Mouse (Mus musculus): ENCODE data around the gene Pym1.
A peak's percentile ranks its signal among the peaks of the same experiment; 100 is the strongest.
"Not testable (repeated sequence)": the region's sequence is repeated elsewhere in the genome, so short reads cannot be mapped to it uniquely, and the experiment has no call there.

Gene Pym1

DNA sequence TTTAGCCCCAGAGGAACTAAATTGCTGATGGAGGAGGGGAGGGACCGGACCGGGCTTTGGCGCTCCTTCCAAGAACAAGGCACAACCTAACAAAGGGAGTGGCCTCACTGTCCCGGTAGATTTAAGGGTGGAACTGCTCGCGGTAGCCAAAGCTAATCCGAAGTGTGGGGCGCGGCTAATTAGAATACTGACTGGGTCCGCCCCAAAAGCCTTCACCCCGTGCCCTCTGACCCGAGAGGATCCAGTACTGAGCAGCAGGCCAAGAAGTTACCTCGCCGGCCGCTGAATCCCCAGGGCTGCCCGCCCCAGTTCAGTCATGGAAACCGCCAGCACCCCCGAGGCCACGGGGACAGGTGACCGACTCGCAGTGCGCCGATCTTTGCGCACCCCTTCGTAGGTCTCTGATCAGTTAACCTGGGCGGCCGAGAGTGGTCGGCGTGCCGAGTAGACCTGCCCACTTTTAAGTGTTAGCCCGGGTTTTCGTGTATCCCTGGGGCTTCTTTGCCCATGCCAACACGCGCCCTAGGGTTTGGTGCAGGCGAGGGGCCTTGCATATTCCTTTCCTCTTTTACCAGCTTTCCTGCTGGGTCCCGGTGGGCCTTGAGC is at the start of gene Pym1:
Gene Pym1, plus strand, starts transcription at position 244 of the 606 bp plus-strand sequence.
- DNase-seq (ENCODE audit: low read depth), result peak; percentile 65

DNA sequence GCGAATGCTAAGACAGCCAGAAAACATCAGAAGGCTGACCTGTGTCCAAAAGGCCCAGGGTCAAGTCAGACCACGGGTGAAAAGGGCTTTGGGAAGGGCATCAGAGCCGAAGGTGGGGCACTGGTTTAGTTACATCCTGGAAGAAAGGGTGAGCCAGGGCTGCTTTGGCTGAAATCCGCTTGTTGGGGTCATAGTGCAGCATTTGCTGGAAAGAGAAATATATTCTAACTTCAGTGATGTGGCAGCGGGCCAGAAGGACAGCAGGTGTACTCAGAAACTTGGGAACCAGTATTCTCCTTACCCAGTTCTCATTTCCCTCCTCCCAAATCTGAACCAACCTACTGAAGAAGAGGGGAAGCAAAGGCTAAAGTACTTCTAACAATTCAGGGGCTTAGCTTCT is 48.7 kb upstream of the Pym1 start:
- DNase-seq (ENCODE audit: low read depth), result no peak

DNA sequence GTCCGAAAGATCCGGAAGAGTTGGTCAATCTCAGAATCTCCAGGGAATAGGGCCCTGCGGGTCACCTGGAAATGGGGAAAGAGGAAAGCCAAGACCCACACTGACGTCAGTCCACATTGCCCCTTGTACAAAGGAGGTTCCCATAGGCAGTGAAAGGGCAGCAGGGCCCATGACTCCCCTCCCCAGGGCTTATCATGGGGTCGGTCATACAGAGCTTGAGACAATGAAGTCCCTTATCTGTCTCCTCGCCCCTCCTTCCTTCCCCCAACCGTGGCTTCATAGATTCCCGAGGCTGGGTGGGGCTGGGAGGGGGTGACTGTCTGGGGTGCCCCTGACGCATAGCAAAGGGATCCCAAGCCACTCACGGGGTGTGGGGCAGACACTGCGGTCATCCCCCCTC is 48.1 kb upstream of the Pym1 start:
- DNase-seq (ENCODE audit: low read depth), result no peak

DNA sequence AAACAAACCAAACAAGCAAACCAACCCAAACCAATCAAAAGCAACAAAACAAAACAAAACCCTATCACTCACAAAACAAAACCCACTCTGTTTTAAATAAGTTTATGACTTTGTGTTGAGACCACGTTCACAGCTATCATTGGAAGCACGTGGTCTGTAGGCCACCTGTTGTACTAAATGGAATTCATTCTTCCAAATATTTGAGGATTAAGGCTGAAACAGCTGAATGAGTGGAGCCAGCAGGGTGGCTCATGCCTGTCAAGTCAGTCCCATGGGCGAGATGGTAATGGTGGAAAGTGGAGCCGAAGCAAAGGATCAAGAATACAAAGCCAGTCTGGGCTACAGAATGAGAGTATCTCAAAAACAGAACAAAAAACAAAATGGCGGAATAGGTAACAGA is 47.0 kb upstream of the Pym1 start:
- no peak for DNase-seq (ENCODE audit: low read depth)

DNA sequence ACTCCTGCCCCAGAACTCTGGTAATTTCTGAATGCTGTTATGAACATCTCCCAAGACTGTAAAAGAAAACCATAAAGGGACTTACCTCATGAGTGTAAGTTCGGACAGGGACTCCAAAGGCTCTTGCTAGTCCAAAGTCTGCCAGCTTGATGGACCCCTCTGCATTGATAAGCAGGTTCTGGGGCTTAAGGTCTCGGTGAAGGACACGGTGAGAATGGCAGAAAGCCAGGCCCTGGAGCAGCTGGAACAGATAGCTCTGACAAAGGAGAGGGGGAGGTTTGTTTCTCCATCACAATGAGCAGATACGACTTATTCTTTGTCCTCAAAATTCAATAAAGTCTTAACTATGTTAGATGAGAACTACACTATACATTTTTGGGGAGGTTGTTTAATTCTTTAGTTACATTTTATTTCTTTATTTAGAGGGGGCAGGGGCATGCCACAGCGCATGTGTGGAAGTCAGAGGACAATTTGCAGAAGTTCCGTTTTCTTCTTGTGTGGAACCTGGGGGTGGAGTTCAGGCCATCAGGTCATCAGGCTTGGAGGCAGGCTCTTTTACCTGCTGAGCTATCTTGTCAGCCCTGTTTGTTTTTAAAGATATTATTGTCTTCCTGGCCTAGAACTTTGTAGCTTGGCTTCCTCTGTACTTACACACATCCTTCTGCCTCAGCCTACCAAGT is 45.2 kb upstream of the Pym1 start:
- no peak for DNase-seq (ENCODE audit: low read depth)

DNA sequence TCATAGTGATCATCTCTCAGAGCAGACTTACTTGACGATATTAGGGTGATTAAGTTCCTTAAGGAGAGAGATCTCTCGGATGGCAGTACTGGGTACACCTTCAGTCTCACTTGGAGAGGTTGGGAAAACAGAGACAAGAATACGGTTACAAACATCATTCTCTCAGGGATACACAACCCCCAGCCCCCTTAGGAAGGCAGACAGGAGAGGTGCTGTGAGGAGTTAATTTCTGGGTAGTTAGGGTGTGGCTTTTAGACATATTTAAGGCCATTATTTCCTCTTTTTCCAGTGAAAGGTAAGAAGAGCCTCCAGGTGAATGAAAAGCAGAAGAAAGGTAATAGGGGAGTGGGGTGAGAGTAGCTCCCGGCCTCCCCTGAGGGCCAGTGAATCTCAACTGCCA is 43.8 kb upstream of the Pym1 start, which contains the start of gene Pmel:
Gene Pmel, plus strand, starts transcription at position 301 of the 400 bp plus-strand sequence.
- no peak for DNase-seq (ENCODE audit: low read depth)

DNA sequence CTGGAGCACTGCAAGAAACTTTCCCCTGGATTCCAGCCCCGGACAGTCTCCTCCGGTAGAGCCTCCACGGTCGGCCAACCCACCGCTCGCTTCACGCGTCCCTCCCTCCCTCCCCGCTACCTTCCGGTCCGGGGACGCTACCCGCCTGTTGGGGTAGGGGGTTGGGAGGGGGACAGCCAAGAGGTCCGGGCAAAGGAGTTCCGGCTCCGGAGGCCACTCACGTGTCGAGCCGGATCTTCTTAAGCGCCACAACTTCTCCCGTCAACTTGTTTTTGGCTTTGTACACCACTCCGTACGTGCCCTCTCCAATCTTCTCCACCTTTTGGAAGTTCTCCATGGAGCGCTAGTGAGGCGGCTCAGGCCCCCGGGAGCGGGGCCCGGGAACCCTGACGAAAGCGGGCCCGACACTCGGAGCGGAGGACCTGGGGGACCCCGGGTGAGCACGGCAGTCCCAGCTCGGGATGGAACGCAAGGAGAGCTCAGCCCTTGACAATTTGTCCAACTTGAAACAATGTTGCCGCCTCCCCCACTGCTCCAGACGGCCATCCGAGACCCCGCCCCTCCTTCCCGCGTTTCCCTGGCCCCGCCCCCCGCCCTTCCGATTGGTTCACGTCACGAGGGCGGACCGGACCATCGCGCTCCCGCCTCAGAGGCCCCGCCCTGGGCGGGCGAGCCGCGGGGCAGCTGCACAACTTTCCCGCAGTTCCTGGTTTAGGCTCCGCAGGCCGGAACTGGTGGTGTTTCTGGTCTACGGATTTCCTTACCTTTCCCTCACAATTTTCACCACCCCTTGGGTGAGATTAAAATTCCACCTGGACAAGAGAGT is 43.0 kb upstream of the Pym1 start, which contains the start of gene Cdk2:
Gene Cdk2, minus strand, starts transcription at position 541 of the 826 bp plus-strand sequence.
- peak; percentile 87 for DNase-seq (ENCODE audit: low read depth)

DNA sequence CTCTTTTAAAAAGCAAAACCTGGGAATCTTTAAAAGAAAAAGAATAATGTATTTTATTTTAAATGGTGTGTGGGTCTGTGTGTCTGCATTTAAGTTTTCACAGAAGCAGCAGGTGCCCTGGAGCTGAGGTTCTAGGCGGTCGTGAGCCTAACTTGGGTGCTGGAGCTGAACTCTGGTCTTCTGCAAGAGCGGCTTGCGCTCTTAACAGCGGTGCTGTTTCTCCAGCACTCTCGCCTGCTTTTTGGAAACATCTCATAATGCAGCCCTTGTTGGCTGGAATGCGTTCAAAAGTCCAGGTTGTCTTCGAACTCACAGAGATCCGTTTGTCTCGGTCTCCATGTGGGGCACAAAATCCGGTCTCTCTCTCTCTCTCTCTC is 42.4 kb upstream of the Pym1 start:
- DNase-seq (ENCODE audit: low read depth), result no peak

DNA sequence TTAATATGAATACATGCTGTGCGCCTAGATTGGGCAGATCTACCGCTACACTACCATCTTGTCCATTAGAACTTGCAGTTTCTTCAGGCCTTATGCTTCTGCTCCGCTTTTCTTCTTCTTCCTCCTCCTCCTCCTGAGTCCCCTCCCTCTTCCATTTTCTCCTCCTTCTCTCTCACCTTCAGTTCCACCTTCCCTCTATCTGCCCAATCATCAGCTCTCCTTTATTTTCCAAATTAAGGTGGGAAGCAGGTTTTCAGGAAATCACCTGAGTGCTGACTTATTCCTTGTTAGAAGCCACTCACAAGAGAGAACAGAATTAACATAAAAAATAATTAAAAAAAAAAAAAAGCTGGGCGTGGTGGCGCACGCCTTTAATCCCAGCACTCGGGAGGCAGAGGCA is 36.4 kb upstream of the Pym1 start:
- DNase-seq (ENCODE audit: low read depth), result not testable (repeated sequence)

DNA sequence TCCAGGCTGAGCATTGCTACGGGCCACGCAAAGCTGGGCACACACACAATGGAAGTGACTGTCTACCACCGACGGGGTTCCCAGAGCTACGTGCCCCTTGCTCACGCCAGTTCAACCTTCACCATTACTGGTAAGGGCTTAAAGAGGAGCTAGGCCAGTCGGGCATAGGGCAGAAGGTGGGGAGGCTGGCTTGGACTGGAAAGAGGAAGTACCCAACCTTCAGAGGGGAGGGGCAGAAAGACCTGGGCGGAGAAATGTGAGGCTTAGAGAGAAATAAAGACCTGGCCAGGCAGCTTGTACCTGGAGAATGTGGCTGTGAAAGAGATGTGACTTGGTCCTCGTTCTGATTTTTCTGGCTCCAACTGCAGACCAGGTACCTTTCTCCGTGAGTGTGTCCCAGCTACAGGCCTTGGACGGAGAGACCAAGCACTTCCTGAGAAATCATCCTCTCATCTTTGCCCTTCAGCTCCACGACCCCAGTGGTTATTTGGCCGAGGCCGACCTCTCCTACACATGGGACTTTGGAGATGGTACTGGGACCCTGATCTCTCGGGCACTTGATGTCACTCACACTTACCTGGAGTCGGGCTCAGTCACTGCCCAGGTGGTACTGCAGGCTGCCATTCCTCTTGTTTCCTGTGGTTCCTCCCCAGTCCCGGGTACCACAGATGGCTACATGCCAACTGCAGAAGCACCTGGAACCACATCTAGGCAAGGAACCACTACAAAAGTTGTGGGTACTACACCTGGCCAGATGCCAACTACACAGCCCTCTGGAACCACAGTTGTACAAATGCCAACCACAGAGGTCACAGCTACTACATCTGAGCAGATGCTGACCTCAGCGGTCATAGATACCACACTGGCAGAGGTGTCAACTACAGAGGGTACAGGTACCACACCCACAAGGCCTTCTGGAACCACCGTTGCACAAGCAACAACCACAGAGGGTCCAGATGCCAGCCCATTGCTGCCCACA is 31.8 kb upstream of the Pym1 start:
- DNase-seq (ENCODE audit: low read depth), result peak; percentile 92

DNA sequence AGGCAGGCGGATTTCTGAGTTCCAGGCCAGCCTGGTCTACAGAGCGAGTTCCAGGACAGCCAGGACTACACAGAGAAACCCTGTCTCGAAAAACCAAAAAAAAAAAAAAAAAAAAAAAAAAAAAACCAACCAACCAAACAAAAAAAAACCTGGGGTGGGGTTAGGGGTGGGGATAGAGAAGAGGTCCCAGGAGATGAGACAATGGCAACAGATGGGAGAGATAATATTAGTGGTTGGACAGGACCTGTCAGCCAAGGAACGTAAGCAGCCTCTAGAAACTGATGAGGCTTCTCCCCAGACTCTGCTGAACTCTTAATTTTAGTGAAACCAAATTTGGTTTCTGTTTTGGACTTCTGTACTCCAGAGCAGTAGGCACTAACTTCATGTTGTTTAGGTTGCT is 22.2 kb upstream of the Pym1 start:
- DNase-seq (ENCODE audit: low read depth), result not testable (repeated sequence)

DNA sequence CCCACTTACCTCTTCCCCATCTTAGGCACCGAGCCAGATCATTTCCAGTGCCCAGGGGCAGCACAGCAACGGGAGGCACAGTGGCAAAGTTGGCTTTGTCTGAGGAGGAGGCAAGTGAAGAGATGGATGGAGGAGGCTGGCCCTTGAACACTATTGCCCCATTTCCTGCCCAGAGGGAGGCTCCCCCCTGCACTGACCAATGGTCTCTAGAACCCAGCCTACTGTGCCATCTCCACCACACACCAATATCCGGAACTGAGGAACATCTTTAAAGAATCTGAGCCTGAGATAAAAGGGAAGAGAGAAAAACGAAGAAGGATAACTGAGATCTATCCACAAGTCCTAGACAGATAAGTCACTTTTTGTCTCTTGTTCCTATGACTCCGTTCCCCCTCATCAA is 19.6 kb upstream of the Pym1 start:
- no peak for DNase-seq (ENCODE audit: low read depth)

DNA sequence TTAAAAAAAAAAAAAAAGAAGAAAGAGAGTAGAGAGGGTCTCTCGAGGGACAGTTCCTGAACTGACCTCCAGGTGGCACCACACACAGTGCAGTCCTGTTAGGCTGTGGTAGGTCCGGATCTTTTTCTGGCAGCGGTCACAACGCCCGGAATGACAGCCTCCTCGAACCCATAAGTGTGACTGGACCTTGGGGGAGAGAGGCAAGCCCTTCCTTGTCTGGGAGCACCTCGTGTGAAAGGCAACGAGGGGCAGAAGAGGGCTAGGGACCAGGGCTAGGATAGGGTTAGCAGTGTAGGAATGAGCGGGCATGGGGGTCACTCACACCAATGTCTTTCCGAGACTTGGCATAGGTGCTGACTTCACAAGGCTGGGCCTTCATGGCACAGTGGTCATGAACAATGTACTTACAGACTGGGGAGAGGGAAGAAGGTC is 16.7 kb upstream of the Pym1 start:
- peak; percentile 79 for DNase-seq (ENCODE audit: low read depth)

DNA sequence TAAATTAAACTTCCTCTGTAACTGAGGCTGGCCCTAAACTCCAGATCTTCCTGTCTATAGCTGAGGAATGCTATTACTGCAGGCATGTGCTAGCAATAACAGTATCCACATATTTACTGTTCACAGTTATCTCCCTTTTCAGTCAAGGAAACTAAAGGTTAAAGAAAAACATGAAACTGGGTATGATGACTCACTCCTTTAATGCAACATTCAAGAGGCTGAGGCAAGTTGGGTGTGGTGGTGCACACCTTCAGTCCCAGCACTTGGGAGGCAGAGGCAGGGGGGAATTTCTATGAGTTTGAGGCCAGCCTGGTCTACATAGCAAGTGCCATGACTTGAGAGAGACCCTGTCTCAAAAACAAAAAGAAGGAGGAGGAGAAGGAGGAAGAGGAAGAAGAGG is 15.7 kb upstream of the Pym1 start:
- DNase-seq (ENCODE audit: low read depth), result no peak

DNA sequence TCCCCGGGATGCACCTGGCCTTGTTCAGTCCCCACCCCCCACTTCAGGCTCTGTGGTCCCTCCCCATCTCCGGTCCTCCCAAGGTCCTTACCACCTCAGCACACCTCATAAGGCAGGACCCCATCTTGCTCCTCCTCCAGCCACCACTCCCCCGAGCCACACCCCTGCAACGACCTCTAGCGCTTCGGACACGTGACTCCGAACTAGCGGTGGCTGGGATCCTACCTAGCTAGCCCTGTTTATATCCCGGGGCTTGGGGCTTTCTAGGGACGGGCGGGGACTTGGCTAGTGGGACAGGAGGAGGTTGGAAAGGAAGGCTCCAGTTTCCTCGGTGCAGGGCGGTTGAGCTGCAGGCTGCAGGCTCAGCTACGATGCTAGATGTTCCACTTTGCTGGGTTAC is 10.3 kb upstream of the Pym1 start:
- no peak for DNase-seq (ENCODE audit: low read depth)

DNA sequence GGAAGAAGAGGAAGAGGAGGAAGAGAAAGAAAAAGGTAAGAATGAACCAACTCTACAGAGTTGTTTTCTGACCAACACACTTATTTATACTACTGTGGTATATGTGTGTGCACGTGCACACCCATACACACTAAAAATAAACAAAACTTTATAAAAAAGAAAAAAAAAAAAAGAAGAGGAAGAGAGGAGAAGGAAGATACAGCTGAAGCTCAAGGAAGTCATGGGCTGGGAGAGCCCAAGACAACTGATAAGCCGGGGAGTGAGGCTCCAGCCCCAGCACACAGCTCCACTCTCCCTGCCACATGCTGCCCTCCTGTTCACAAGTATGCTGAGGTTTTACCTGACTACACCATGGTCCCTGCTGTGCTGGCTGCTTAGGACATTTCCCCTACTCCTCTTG is 7.4 kb upstream of the Pym1 start:
- no peak for DNase-seq (ENCODE audit: low read depth)

DNA sequence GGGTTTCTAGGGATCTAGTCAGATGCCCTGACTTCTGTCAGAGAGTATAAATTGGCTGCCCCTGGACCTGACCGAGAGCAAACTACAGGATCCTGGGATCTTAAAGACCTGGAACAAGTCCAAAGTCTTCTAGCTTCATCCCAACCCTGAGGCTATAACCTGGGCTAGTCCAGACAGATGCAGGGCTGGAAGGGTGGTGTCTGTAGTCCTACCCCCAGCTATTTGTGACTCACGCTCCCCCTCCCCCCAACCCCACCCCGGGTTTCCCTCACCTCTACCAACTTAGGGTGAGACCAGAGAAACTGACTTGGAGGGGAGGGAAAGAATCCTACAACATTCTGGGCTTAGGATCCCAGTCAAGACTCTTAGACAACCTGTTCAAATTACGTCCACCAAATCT is 5.1 kb upstream of the Pym1 start:
- DNase-seq (ENCODE audit: low read depth), result no peak

DNA sequence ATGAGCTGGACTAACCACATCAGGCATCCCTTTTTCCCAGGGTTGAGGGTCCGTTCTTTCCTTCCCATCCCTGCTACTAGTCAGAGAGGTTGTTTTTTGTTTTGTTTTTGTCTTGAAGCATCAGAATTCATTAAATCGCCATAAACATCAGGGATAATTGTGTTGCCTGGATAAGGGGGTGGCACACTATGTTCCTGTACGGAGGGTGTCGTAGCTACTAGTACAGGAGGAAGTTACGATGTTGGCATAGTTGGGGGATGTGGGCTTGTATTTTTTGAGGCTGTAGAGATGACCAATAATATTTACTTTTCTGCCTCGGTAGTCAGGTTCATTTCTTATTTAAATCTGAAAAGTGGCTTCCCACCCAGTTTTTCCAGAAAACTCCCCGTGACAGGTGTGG is 4.5 kb upstream of the Pym1 start:
- peak; percentile 40 for DNase-seq (ENCODE audit: low read depth)

DNA sequence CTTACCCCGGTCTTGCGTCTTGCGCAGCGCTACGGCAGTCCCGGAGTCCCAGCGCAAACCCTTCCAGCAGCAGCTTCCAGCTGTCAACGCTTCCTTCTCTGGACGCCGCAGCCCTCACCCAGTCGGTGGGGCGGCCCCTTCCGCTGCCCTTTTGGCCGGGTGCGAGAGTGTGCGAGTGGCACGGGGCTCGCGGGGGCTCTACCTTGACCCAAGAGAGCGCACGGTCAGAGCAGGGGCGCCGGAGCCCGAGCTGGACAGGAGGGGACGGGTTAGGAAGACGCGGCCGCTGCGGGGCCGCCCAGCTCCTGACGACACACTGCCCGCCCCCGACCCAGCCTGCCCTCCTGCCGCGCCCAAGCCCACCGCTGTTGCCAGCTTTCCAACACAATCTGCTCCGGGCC is 3.9 kb upstream of the Pym1 start:
- peak; percentile 54 for DNase-seq (ENCODE audit: low read depth)

DNA sequence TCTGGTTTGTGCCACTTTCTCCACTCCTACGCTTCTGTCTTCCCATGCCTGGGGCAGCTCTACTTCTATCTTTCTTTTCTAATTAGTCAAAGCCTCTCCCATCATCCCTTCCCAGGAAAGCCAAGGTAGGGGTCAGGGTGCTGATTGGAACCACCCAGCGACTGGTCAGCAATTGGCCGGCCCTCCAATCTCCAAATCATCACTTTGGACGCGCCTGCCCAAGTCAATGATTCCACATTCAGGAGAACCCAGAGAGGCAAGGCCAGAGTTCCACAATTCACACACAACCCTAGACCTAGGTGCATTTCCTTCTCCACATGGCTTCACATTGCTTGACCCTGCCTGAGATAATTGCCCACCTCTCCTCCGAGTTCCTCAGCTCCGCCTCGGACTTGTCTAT is 3.5 kb upstream of the Pym1 start:
- DNase-seq (ENCODE audit: low read depth), result no peak

DNA sequence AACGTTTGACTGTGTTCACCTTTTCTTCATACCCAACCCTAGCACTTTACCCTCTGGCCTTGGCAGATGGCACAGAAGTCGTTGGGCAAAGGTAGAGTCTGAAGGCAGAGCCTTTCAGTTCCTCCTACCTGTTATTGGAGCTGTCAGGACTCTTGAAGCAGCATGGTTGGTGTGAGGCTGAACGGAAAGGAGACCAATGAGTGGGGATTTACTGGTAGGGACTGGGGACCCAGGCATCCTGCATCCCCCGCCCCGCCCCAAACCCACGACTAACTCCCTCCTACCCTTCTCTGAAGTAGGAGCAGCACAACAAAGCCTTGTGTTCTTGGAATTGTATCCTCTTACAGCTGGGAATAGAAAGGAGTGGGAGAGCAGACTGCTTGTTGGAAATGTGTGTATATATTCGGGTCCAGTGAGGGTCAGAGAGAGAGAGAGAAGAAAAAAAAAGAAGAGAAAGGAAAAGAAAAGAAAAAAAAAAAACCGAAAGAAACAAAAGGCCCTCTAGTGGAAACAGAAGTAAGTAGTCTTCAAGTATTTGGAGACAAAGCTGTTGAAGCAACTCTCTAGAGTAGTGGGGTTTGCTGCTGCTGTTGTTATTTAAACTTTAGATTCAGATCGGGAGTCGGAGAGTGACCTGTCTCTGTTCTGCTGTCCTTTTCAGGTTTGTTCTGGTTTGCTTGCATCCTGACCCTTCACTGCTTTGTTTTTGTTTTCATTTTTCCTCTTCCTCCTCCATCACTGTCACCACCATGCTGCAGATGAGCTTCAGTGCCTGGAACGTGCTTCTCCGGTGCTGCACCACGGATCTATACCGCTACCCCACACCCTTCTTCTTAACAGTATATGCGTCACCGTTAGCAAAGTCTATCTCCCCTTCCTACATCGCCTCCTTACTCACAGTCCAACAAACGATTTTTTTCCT is 2.7 kb upstream of the Pym1 start, which contains the start of gene Dgka:
Gene Dgka, minus strand, starts transcription at position 176 of the 922 bp plus-strand sequence.
- peak; percentile 86 for DNase-seq (ENCODE audit: low read depth)
